Mouse (Mus musculus) layer of hippocampus, adult 8-10 months (tissue): ENCODE data around the gene Cyb5b. TPM values are rescaled to one million over a fixed set of nuclear protein-coding genes. Genes with fewer than 3 reads are reported as not detected.
"Not testable (repeated sequence)": the region's sequence is repeated elsewhere in the genome, so short reads cannot be mapped to it uniquely, and the experiment has no call there.

Source experiments
- DNase-seq, 2 experiments: peaks; one replicate each; pipeline ENCODE4 v3.0.0; 2022; ENCODE audit warnings: low spot score in 2 of 2
- total RNA-seq, 4 experiments: library from RNA; stranded (reverse); gene quantifications; 2 replicates each; pipeline ENCODE4 v1.2.4; 2022

Cyb5b gene
- total RNA-seq, 4 experiments from 2014 or later = 109 to 113 (median 111) TPM

DNA sequence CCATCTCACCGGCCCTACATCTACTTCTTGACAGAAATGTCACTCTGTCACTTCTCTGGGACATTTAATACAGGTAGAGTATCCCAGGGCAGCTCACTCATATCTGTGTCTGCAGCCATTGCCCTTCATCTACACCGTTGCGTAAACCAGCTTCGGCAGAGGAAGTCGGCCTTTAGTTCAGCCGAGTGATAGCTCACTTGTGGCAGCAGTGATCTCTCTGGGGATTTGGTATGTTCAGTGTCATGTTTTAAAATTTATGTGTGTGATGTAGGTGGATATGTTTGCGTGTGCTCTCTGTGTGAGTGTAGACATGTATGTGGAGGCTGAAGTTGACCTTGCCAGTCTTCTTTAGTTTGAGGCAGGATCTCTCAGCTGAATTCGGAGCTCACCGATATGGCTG lies 15.3 kb downstream of the Cyb5b start:
- no peak for DNase-seq

GRCm38 (mm10) chr8:107167848-107168247 lies 17.4 kb downstream of the Cyb5b start:
- no peak for DNase-seq

GRCm38 (mm10) chr8:107172152-107172551 lies 21.7 kb downstream of the Cyb5b start:
- no peak for DNase-seq

- no peak for DNase-seq
These were observed 22.7 kb downstream of the Cyb5b start for GRCm38 (mm10) chr8:107172969-107173645.

DNA sequence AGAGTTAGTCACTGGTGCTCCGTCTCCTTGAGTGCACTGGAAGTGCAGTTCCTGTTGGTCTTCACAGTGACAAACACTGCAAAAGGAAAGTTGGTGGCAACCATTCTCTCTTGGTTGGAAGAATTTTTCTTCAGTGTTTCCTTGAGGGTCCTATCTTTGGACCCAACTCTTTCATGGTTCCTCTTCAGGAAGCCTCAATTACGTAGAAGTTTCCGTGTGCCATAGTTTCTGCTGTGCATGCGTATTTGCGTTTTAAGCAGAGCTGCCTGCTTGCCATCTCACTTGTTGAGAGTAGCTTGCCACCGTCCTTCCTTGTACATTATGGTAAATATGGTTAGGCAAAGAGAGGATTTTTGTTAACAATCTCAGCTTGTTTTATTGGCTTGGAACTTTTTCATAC lies 30.7 kb downstream of the Cyb5b start:
- DNase-seq = no peak

- no peak for DNase-seq
These were observed 34.6 kb downstream of the Cyb5b start for GRCm38 (mm10) chr8:107184996-107185395.

- no peak for DNase-seq
These were observed 36.4 kb downstream of the Cyb5b start for GRCm38 (mm10) chr8:107186659-107187390.

DNA sequence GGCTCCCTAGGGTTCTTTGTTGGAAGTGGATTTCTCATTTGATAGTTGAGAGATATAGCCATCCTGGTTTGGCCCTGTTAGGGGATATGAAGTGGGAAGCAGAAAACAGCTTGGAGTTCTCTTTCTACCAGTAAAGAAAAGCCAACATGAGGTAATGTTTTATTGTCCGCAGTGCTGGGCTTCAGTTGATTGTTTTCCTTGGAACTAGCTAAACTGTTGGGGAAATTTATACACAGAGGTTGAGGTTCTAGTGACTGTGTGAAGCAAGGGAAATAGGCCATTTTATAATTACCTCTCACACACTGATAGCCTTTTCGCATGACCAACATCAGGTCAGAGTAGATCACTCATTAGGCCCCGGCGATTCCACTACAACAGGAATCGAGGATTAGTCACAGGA lies 37.2 kb downstream of the Cyb5b start:
- no peak for DNase-seq

DNA sequence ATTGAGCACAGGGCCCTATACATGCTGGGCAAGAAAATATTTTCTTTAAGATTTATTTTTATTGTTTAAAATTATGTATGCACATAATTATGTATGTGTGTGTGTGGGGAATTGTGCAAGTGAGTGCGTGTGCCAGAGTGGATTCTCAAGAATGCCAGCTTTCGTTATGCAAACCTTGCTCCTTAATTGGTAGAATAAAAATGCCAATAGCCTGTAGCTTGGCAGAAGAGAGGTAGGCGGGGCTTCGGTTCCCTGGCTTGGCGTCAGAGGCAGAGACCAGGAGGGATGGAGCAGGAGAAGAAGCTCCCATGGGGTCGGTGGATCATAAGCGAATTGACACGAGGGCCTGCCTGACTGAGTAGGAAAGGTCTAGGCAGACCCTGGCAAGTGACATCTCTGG lies 42.2 kb downstream of the Cyb5b start:
- DNase-seq = no peak

- DNase-seq = no peak
These were observed 42.9 kb downstream of the Cyb5b start for GRCm38 (mm10) chr8:107193331-107193730.

DNA sequence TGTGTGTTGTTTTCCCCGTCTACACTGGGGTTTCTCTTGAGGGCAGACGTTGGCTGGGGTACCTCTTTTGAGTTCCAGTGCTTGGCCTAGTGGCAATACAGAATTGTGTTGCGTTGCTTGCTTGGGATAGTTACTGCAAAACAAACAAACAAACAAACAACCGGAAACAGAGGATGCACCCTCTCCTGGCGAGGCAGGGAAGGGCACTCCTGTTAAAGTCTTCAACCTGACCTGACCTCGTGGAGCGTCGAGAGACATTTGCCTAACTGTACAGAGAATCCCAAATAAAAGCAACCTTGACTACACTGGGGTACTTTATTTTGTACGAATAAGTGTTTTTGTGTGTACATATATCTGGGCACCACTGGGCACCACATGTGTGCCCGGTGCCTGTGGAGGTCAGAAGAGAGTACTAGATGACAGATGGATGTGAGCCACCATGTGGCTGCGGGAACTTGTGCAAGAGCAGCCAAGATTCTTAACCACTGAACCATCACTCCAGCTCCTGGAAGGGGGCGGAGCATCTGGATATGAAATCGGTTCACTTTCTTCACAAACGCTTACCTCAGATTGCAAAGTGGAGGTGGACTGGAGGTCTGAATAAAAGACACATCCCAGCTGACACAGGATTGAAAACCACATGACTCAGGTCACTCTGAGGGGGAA lies 44.5 kb downstream of the Cyb5b start:
- no peak for DNase-seq

DNA sequence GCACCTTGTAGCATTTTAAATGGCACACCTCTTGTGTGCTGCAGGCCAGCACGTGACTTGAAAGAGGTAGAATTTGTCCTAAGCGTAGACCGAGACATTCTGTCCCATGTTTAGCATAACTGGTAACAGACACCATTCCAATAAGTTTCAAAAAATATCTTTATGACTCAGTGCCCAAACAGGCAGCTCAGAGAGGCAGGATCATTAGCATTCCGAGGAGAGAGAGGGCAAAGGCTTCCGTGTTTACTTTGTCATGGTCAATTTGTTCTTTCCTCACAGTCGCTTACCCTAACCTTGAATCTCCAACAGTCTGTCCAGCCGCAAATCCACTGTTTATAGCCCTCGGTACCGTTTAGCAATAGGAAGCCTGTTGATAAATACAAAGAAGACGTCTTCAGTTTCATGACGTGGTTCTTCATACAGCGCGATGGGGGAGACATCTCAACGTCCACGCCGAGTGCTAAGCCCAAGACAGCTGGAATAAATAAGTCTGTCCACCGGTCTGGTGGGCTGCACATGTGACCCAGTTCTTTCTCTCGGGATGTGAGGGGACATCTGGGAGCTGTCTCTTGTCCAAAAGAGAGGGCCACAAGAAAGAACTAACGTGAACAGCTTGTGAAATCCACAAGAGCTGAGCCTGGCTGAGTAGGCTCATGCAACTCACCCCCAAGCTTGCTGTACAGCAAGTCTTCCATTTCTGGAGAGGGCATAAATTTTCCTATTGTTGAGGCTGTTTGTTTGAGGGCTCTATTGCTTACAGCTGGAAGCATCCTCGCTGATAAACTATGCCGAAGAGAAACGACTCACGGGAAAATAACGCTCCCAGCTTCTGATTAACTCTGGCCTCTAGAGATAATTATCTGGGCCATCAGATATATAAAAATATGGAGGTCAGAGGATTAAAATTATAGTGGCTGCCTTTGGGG lies 47.7 kb downstream of the Cyb5b start:
- no peak for DNase-seq

- peak; percentile 12 to 22 for DNase-seq
These were observed 54.7 kb downstream of the Cyb5b start for GRCm38 (mm10) chr8:107205164-107205563.

DNA sequence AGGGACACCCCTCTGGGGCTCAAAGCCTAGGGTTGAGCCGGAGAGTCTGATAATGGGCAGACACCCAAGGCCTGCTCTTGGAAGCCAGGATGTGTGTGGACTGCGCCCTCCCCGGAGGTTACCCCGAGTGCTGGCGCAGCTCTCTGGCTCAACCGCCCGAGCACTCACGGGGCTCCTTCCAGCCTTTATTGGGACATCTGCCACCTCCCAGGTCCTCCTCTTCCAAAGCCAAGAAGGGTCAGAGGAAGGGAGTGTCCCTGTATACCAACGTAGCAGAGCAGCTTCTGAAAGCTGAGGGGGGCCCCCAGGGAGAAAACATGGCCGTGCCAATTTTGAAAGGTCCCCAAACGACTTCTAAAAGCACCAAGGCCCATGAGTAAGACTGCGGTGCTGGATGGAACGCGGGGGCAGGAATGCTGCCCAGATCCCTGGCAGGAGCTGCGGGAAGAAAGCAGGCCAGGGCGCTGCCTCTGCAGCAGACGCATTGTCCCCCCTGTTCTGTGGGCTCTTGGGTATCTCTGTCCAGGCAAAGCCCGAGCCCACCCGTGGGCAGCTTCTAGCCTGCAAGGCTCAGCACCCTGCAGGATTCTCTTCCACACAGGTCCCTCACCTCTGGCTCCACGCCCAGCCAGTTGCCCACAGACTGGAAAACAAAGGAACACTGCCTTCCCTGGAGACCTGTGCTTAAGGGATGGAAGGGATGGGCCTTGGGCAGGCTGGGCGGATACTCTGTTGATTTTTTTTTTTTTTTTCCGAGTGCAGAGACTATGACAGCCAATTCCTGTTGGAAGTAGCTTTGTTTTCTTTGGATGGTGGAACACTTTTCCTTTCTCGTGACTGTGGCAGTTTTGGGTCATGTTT lies 55.5 kb downstream of the Cyb5b start:
- DNase-seq = peak; percentile 38 to 55

- no peak for DNase-seq
These were observed 56.5 kb downstream of the Cyb5b start for GRCm38 (mm10) chr8:107206782-107207525.

- no peak for DNase-seq
These were observed 58.7 kb downstream of the Cyb5b start for GRCm38 (mm10) chr8:107209185-107209584.

DNA sequence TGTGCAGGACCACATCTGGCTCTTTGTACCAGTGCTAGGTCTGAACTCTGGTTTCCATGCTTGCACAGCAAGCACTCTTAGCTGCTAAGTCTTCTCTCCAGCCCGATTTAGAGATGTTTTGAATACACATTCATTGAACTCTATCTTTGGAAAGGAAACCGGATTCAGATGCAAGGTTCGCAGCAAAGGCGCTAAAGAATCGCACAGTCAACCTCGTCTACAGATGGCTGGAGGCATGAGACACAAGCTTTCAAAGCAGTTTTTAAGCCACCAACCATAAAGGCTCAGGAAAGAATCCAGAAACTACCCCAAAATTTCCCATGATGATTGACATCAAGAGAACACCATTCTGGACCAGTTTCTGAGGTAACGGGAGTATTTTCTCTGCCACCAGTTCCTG lies 61.6 kb downstream of the Cyb5b start:
- no peak for DNase-seq

DNA sequence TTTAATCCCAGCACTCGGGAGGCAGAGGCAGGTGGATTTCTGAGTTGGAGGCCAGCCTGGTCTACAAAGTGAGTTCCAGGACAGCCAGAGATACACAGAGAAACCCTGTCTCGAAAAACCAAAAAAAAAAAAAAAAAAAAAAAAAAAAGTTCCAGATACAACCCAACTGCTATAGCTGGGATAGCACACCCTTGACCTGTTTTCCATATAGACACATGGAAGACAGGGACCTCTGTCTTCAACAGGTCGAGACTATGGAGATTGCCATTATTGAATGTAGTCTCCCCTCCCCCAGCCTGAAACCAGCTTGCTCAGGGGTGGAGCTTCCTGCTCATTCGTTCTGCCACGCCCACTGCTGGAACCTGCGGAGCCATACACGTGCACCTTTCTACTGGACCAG lies 66.8 kb downstream of the Cyb5b start:
- not testable (repeated sequence) for DNase-seq

DNA sequence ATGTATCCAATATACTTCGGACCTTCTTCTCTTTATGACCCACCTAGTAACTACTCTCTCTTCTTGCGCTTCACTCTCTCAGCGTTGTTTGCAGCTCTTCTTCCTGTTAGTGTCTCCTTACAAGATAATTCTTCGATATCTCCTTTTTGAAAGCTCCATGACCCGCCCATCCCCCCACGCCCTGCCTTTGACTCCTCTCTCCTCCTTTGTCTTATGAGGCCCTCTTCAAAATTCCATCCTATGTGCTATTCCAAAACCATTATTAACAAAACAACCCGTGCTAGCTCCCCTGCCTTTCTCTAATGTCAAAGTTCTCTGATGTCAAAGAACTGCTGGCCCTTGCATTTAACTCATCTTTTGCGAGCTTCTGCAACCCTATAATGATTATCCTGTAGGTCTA lies 67.7 kb downstream of the Cyb5b start:
- DNase-seq = no peak

GRCm38 (mm10) chr8:107219078-107219477 lies 68.6 kb downstream of the Cyb5b start:
- no peak for DNase-seq
